Mouse (Mus musculus) C2C12 (cell line): ENCODE results near the gene Pdzd7.
A peak's percentile ranks its signal among the peaks of the same experiment; 100 is the strongest.

Experiments
- CTCF ChIP-seq: IDR thresholded peaks from one replicate; pipeline ENCODE4 v1.5.1; 2011; ENCODE audit not compliant: control insufficient read depth, insufficient read depth, insufficient read length
- FOSL1 ChIP-seq: IDR thresholded peaks from one replicate; pipeline ENCODE4 v1.8.0; 2011; ENCODE audit warnings: mild to moderate bottlenecking, low read length; ENCODE audit not compliant: poor library complexity, insufficient read depth, severe bottlenecking

DNA sequence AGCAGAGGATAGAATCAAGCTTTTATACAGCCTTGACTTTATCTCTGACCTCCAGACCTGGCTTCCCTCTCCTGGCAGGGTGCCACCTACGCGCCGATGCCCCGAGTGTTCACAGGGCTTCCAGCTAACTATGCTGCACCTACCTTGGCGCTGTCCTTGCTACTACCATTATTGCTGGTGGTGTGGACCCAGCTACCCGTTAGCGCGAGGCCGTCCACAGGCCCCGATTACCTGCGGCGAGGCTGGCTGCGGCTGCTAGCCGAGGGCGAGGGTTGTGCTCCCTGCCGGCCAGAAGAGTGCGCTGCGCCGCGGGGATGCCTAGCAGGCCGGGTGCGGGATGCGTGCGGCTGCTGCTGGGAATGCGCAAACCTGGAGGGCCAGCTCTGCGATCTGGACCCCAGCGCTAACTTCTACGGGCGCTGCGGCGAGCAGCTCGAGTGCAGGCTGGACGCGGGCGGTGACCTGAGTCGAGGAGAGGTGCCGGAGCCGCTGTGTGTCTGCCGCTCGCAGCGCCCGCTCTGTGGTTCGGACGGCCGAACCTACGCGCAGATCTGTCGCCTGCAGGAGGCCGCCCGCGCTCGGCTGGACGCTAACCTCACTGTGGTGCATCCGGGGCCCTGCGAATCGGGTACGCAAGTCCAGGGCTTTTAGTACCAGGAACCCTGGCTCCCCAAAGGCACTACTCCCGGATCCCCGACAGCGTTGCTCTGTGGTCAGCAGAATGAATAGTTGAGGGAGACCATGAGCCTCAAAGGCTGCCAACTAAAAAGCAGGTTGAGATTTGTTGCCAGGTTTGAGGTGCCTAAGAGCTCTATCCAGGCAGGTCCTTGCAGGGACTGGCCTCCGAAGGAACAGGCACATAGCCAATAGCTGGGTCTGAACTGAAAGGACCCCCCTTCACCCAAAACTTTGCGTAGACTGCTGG is 31.3 kb upstream of the Pdzd7 start:
- peak; percentile 97 for TF ChIP-seq CTCF
- TF ChIP-seq FOSL1, result no peak
